10 mouse cellular contexts compared by ENCODE assay signal in genomic region chr1:18181167-18181566, GRCm38 (mm10). TPM values are rescaled to one million over a fixed set of nuclear protein-coding genes. Genes with fewer than 3 reads are reported as not detected.
DNase-seq lines count a peak whose midpoint lies in the region; ATAC-seq lines count a peak whose summit lies in the region.
"Had no signal": no experiment of that assay in that cellular context is flagged by ENCODE, and none has a peak within 500 bp of the region (broad histone marks: within the 10 kb centered on the region; RNA-seq: fewer than 3 reads in every experiment).

No protein-coding gene starts in this region.

- H3K9me3 ChIP-seq in heart, embryonic 11.5 days (replicated peaks; ENCODE audit: control insufficient read depth, low read length), result no peaks in the 10 kb centered on the region
- no peaks in the 10 kb centered on the region for H3K9me3 ChIP-seq in midbrain, embryonic 14.5 days (ENCODE audit: control insufficient read depth, low read length)
- no peaks in the 10 kb centered on the region for H3K9me3 ChIP-seq in midbrain, embryonic 11.5 days (ENCODE audit: control insufficient read depth, low read length)
- H3K9me3 ChIP-seq: midbrain, embryonic 12.5 days had no signal

- H3K4me2 ChIP-seq in heart, embryonic 11.5 days, result no peak overlapping the region
- H3K4me2 ChIP-seq in midbrain, embryonic 14.5 days (ENCODE audit: low read length), result no peak overlapping the region
- no peak overlapping the region for H3K4me2 ChIP-seq in midbrain, embryonic 11.5 days
- H3K4me2 ChIP-seq: midbrain, embryonic 12.5 days had no signal

- no peak overlapping the region for H3K27ac ChIP-seq in heart, embryonic 11.5 days (ENCODE audit: low read depth, low read length)
- no peak overlapping the region for H3K27ac ChIP-seq in midbrain, embryonic 14.5 days (replicated peaks; ENCODE audit: low read depth, low read length)
- H3K27ac ChIP-seq in midbrain, embryonic 11.5 days (ENCODE audit: low read depth, low read length), result no peak overlapping the region
- H3K27ac ChIP-seq: midbrain, embryonic 12.5 days had no signal

- ATAC-seq in heart, embryonic 11.5 days (replicated peaks; ENCODE audit: insufficient number of reproducible peaks, low FRiP score, low TSS enrichment), result peak; percentile 82; the same call in 1 of the 2 replicates
- peak; percentile 43; the same call in 1 of the 2 replicates for ATAC-seq in midbrain, embryonic 14.5 days (ENCODE audit: low FRiP score, low TSS enrichment)
- no peak for ATAC-seq in midbrain, embryonic 11.5 days (ENCODE audit: low FRiP score)

- WGBS in heart, embryonic 11.5 days (ENCODE audit: insufficient replicate concordance), result 62% methylated on average over 3 of the region's 3 CpGs
- WGBS in midbrain, embryonic 14.5 days, result 72% methylated on average over 3 of the region's 3 CpGs
- WGBS in midbrain, embryonic 11.5 days, result 85% methylated on average over 3 of the region's 3 CpGs

- H3K4me3 ChIP-seq in heart, embryonic 11.5 days (ENCODE audit: low read depth, low read length), result no peak overlapping the region
- no peak overlapping the region for H3K4me3 ChIP-seq in midbrain, embryonic 14.5 days (replicated peaks; ENCODE audit: low read depth, low read length)
- H3K4me3 ChIP-seq in midbrain, embryonic 11.5 days (ENCODE audit: low read depth, low read length), result no peak overlapping the region
- H3K4me3 ChIP-seq: midbrain, embryonic 12.5 days had no signal

- no peak overlapping the region for H3K9ac ChIP-seq in heart, embryonic 11.5 days (ENCODE audit: low read depth, low read length)
- H3K9ac ChIP-seq in midbrain, embryonic 14.5 days (replicated peaks; ENCODE audit: low read length), result no peak overlapping the region
- H3K9ac ChIP-seq in midbrain, embryonic 11.5 days (ENCODE audit: low read length), result no peak overlapping the region
- H3K9ac ChIP-seq: midbrain, embryonic 12.5 days had no signal

- no peak for DNase-seq in heart, adult 9 months (ENCODE audit: low spot score in 2 of 2)
- peak; percentile 40 for DNase-seq in midbrain, embryonic 14.5 days
- no peak for DNase-seq in midbrain, embryonic 11.5 days (ENCODE audit: low spot score, missing footprints)
- peak; percentile 57 for DNase-seq in layer of hippocampus, adult 9-11 months
- no peak for DNase-seq in kidney, postnatal 25 days
- DNase-seq in neural tube, embryonic 10.5 days (ENCODE audit: extremely low spot score, low spot score), result no peak
- no peak for DNase-seq in spleen, postnatal 4 days (ENCODE audit: low spot score in 2 of 2)

- H3K36me3 ChIP-seq in heart, embryonic 11.5 days (ENCODE audit: control insufficient read depth, insufficient read depth, low read length), result no peaks in the 10 kb centered on the region
- no peaks in the 10 kb centered on the region for H3K36me3 ChIP-seq in midbrain, embryonic 14.5 days (ENCODE audit: control insufficient read depth, insufficient read depth, low read length)
- no peaks in the 10 kb centered on the region for H3K36me3 ChIP-seq in midbrain, embryonic 11.5 days (ENCODE audit: control insufficient read depth, insufficient read depth, low read length)
- H3K36me3 ChIP-seq: midbrain, embryonic 12.5 days had no signal

- H3K27me3 ChIP-seq in heart, embryonic 11.5 days (ENCODE audit: control insufficient read depth, insufficient read depth, low read length), result no peaks in the 10 kb centered on the region
- no peaks in the 10 kb centered on the region for H3K27me3 ChIP-seq in midbrain, embryonic 14.5 days (ENCODE audit: control insufficient read depth, insufficient read depth, low read length)
- H3K27me3 ChIP-seq in midbrain, embryonic 11.5 days (ENCODE audit: control insufficient read depth, insufficient read depth, low read length), result no peaks in the 10 kb centered on the region
- H3K27me3 ChIP-seq: midbrain, embryonic 12.5 days had no signal

- no peaks in the 10 kb centered on the region for H3K4me1 ChIP-seq in heart, embryonic 11.5 days (ENCODE audit: control insufficient read depth, insufficient read depth, low read length)
- H3K4me1 ChIP-seq in midbrain, embryonic 14.5 days (ENCODE audit: control insufficient read depth, insufficient read depth, low read length), result no peaks in the 10 kb centered on the region
- H3K4me1 ChIP-seq in midbrain, embryonic 11.5 days (ENCODE audit: control insufficient read depth, insufficient read depth, low read length), result no peaks in the 10 kb centered on the region
- H3K4me1 ChIP-seq: midbrain, embryonic 12.5 days had no signal

RNA-seq across cellular contexts. Expression of gene Crisp4, which starts 35.5 kb away (rescaled TPM):
- polyA plus RNA-seq in heart, embryonic 11.5 days (2014; fragmentation: Nextera tagmentation; extraction: Ambion mirVana), result not detected in 2 replicates
- not detected in 2 replicates for polyA plus RNA-seq in midbrain, embryonic 14.5 days (2014; fragmentation: Nextera tagmentation; extraction: Ambion mirVana)
- not detected in 2 replicates for polyA plus RNA-seq in midbrain, embryonic 11.5 days (2014; fragmentation: Nextera tagmentation; extraction: Ambion mirVana)
- polyA plus RNA-seq: limb, embryonic 11.5 days; midbrain, embryonic 12.5 days had no signal

RNA-seq across cellular contexts. Expression of gene Defb18, which starts 56.1 kb away (rescaled TPM):
- not detected in 2 replicates for polyA plus RNA-seq in heart, embryonic 11.5 days (2014; fragmentation: Nextera tagmentation; extraction: Ambion mirVana)
- polyA plus RNA-seq in midbrain, embryonic 14.5 days (2014; fragmentation: Nextera tagmentation; extraction: Ambion mirVana), result not detected in 2 replicates
- polyA plus RNA-seq in midbrain, embryonic 11.5 days (2014; fragmentation: Nextera tagmentation; extraction: Ambion mirVana), result not detected in 2 replicates
- polyA plus RNA-seq: limb, embryonic 11.5 days; midbrain, embryonic 12.5 days had no signal

Comparison
In these comparisons a context has a peak if more than half of its experiments do, and no peak if none do; other contexts are left out.
1. DNase-seq: peak in midbrain, embryonic 14.5 days (single experiment) and layer of hippocampus, adult 9-11 months (single experiment); none in heart, adult 9 months (0 of 2), midbrain, embryonic 11.5 days (single experiment), kidney, postnatal 25 days (0 of 2), neural tube, embryonic 10.5 days (single experiment) and spleen, postnatal 4 days (0 of 2).